Mouse (Mus musculus) kidney, adult 8-10 months (tissue): ENCODE data around the gene Ift20.
"Not testable (repeated sequence)": the region's sequence is repeated elsewhere in the genome, so short reads cannot be mapped to it uniquely, and the experiment has no call there.

Experiments used
- DNase-seq, 2 experiments: peaks; one replicate each; pipeline ENCODE4 v3.0.0; 2022

Gene Ift20

DNA sequence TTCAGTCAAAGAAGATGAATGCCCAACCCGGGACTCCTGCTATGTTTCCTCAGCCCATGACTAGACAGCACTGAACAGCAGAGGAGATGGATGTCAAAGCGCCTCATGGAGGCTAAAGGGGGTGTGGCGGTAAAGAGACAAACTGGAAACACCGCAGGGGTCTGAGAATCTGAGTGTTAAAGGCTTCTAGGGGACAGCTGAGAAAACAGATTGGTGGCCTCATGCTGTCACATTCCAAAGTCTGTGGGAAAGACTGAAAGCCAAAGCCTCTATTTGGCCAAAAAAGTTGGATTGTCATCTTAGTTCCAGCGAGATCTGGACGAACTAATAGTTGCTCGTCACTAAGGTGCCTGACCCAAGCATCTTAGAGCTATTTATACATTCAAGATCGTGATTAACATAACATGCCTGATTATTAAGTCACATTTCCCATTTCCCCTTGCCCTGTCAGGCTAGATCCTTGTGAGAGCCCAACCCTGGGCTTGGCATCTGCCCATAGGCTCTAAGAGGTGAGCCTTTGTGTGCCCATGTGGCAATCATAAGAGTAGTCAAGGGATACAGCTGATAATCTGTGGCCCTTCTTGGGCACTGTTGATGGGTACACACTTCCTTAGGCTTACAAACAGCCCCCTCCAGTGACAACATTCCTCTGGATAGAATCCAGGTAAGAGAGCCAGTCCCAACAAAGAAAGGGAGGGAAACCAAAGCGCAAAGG is 12.8 kb upstream of the Ift20 start:
- no peak for DNase-seq

DNA sequence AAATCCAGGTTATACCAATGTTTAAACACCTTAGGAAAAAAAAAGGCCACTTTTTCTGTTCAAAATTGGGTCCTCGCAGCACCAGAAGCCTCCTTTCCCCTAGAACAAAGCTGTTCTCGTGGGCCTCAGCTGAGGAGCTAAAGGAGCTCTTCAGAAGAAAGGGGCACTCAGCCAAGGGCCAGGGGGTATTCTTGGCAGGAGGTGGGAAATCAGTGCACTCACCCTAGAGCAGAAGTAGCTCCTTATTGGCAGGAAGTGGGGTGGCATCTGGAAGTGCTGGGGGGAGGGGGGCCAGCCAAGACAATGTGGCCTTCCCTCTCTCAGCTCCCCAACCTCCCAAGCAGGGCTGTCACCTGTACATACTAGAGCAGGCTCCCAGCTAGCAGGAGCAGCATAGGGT is 11.3 kb upstream of the Ift20 start:
- DNase-seq: no peak

DNA sequence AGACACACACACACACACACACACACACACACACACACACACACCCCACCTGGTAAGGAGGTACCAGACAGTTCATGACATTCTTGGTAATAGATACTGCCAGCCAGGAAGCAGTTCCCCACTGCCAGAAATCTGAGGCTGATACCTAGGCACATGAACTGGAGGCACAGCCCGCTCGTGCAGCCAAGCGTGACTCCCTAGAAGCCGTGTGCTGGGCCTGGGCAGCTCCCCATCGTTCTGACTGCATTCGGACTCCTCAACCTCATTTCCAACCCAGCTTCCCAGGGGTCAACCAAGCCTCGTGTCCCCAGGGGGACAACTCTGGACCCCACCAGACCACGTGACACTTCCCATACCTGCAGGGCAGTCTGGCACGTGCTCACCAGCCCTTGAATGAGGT is 7.4 kb upstream of the Ift20 start:
- no peak for DNase-seq

DNA sequence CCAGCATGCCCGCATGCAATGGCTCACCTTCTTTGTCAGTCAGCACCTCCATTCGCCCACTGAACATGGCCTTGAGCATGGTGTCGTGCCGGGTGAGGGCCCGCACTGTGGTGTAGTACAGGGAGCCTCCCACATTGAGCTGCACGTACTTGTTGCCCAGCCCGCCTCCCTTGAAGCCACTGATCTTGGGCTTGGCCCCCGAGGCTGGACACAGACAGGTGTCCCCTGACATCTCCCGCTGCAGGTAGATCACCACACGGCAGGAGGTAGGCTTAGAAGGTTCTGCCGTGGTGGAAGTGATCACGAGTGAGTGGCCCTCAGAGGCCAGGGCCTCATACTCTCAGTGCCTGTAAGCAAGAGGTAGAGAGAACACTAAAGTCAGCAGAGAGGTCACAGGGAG is 6.2 kb upstream of the Ift20 start:
- no peak for DNase-seq

DNA sequence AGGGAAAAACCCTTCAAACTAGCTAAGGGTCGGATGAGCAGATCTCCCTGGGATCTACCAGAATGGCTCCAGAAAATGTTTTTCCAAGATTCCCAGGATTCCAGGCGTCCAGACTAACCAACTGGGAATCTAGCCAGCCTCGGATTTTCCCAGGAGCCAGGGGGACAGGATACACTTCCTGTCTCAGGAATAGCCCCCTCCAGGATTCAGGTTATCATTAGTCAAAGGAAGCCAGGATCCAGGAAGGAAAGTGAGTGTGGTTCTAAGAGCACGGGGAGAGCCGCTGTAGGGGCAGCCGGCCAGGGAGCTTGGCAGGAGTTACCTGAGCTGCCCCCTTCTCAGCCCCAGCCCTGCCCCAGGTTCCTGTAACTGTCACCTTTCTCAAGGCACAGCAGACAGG is 5.1 kb upstream of the Ift20 start:
- DNase-seq: peak; percentile 59 to 63

DNA sequence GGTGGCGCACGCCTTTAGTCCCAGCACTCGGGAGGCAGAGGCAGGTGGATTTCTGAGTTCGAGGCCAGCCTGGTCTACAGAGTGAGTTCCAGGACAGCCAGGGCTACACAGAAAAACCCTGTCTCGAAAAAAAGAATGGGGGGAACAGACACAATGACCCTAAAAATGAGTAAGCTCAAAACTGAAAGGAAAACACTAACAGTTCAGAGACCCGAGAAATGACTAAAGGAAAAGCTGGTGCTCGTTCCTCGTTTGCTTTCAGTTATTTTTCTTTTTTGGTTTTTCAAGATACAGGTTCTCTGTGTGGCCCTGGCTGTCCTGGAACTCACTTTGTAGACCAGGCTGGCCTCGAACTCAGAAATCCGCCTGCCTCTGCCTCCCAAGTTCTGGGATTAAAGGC is 4.6 kb upstream of the Ift20 start:
- DNase-seq: not testable (repeated sequence)

DNA sequence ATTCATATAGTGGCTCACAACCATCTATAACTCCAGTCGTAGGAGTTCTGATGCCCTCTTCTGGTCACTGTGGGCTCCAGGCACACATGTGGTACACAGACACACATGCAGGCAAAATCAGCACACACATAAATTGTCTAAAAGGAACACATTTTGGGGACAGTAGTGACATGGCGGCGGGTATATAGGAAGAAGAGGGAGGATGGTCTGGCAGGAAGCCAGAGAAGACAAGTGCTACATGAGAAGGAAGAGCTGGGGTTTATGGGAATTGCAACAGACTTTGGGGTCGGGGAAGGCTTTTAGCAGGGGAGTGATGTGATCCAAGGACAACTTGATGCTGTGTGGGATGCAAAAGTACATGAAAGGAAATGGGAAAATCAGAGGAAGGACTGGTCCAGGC is 1.6 kb upstream of the Ift20 start:
- DNase-seq: no peak

DNA sequence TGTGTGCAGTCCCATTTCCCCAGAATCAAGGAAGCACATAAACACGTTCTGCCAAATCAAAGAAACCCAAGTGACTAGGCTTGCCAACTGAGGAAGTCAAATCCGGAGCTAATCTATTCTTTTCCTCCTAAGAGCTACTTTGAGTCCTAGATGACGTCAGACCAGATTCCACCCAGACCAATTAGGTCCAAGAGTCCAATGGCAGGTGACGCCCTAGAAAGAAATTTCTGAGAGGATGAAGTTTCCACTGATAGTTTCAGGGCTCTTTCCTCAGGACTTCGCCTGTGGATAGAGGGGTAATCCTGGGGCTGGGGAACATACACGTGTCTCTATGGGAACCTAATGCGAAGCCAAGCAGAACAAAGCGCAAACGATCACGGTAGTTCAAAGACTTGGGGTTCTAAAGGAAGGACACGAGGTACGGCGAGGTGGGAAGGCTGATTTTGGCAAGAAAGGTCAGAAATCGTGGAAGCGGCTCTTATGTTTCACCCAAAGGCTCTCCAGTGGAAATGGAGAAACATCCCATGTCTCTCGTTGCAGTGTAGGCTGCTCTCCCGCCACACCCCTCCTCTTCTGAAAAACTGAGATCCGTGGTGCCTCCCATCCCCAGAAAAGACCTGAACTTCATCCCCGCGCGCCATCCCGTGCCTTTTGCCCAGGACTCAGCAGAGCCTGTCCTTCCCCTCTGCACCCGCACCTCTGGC is 633 bp upstream of the Ift20 start:
- peak; percentile 60 to 76 for DNase-seq

DNA sequence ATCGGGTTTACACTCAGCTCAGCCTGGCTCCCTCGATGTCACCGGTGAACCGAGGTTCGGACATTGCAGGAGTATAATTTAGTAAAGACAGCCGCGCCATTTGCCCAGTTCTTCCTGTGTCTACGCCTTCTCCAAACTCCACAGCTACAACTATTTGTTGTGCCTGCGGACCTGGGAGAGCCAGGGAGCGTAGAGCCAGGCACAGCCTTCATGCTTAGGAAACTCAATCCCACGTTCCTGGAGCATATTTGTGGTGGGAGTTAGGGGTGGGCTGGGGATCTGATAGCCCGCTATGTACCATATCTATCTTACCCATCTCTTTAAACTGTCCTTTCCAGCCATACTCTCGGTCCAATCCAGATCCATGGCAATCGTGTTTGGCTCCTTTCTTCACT is 526 bp downstream of the Ift20 start:
- DNase-seq: no peak

DNA sequence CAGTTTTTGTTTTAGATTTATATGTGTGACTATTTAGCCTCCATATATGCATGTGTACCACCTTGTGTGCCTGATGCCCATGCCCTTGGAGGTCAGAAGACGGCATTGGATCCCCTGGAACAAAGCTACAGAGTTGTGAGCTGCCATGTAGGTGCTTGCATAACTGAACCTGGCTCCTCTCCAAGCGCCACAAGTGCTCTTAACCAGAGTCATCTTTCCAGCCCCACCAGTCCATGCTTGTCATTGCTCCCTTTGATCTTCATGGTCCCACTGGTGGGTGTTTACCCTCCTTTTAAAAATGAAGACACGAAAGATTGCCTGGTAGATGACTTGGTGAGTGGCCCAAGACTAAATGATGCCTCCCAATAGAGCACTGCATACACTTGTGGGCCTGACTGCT is 4.2 kb downstream of the Ift20 start:
- DNase-seq: no peak

DNA sequence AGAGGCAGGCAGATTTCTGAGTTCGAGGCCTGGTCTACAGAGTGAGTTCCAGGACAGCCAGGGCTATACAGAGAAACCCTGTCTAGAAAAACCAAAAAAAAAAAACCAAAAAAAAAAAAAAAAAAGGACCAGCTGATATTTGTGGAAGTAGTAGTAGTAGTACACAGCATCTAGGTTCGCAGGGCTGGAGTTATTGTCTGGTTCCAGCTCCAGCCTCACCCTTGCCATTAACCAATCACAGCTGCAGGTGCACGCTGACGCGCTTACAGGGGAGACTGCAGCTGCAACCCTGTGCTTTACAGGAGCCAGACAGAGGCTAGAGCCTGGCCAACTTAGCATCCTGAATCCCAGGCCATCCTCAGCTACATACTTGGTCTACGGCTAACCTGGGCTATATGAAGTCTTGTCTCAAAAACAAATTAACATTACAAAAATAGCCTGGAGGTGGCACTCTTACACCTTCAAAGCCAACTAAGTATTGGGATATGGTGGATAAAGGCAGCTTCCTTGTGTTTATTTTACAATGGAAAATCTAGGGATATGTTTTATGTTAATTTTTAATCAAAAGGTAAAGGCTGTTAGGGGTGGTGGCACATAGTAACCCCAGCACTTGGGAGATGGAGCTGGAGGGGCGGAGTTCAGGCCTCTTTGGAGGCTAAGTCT is 8.4 kb downstream of the Ift20 start:
- DNase-seq: no peak

DNA sequence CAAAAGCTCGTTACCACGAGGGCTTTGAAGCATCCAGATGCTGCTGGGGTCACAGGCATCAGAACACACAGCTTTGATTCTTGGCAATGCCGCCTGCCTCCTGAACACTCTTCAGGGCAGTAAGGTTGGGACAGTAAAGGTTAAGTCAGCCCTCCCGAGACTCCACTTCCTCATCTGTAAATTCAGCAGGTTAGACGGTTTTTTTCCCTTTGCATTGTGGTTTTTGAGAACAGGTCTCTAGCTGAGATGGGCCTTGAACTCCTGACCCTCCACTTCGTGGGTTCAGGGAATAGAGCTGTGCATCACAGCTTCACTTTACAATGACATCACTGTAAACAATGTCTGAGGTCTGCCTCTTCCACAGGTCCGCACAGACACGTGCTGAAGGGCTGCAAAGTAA is 9.0 kb downstream of the Ift20 start:
- DNase-seq: no peak

DNA sequence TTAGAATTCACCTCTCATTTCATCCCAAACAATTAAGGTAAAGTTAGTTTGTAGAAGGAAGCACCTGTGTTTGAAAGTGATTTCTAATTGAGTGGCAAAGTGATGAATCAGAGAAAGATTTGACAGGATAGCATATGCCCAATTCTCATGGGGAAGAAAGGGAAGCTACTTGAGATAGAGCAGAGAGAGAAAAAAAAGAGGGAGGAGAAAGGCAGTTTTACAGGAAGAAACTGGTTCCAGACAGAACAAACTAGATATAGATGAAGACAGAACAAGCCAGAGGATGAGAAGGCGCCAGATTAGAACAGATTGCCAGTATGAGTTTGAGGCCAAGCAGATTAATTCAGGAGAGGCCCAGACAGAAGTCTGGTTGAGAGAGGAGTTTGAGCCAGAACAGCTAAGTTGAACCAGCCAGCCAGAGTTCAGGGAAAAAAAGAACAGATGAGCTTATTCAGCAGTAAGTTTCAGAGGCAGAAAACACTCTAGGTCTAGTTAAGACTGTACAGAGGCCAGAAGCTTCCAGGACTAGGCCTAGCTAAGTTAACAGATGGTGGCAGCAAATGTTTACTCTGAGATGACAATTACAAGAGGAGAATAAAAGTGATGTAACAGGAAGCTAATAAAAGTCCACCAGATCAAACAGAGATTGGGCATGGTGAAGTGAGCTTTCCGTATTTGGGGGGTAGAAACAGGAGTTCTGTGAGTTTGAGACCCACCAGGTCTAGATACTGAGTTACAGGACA is 11.7 kb downstream of the Ift20 start:
- DNase-seq: no peak

DNA sequence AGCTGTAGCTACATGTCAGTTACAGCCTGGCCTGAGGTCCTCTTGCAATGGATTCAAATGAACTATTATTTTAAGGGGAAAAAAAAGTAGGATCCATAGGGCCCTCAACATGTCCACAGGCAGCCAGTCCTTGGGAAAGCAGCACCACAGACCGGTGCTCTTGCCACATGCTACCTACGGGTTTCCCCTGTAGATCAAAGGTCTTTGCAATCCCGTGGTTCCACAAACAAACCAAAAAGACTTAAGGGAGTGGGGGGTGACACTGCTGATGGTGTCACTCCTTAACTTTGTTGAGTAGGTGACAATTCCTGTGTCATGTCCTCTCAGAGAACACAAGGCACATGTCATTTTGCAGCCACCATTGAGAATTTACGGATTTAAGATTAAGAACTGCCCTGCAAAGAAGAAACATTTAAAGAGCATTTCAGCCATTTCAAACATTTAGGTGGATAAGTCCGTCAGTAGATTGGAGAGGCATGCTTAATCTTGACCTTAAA is 13.4 kb downstream of the Ift20 start:
- DNase-seq: peak in 1 of 2 experiments; percentile 35

DNA sequence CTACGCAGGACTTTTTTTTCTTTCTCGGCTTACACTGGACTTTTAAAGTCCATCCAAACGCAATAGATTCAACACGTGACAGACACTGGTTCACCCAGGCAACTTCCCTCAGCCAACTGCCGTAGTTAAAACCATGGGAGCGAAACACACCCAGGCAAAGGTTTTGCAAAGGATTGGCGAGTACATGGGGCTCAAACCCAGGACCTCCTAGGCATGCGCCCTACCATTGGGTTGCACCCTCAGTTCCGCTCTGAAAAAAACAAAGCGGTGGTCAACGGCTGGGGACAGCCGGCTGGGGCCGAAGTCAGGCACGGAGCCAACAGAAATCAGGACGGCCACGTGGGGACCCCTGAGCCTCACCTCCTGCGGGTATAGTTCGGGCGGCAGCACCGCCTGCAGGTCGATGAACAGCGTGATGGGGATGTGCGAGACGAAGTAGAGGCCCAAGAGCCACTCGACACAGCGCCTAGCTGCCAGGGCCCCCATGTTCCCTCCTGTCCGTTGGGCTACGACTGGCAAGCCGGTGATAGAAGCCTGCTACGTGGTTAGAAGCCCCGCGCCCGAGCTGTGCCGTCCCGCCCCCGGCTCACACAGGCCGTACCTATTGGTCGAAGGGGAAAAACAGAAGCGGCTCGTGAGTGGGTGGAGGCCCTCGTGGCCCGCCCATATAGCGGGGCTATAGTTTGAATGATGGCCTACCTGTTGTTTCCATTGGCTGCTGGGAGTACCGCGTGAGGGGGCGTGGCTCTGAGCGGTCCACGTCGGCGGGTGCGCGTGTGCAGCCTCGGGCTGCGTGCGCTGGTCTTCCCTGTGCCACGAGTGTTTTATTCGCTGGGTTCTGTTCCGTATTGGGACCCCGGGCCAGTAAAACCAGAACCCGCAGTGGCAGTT is 14.3 kb downstream of the Ift20 start, which contains the start of gene Tmem97:
Gene Tmem97, minus strand, starts transcription at position 610 of the 891 bp plus-strand sequence.
- DNase-seq: peak; percentile 97

DNA sequence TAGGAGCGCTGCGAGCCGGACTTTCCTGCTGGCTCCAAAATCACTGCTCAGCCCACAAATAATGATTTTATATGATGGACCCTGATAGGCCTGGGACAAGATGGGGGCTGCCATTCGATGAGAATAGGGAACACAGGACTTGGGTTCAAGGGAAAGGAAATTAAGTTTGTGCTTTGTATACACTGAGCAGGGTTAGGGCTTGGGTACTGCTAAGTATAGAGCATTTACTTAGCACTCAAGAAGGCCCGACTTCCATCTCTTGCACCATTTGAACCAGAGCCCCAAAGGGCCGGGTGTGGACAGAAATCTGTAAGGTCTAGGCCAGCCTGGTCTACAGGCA is 14.9 kb downstream of the Ift20 start:
- no peak for DNase-seq

DNA sequence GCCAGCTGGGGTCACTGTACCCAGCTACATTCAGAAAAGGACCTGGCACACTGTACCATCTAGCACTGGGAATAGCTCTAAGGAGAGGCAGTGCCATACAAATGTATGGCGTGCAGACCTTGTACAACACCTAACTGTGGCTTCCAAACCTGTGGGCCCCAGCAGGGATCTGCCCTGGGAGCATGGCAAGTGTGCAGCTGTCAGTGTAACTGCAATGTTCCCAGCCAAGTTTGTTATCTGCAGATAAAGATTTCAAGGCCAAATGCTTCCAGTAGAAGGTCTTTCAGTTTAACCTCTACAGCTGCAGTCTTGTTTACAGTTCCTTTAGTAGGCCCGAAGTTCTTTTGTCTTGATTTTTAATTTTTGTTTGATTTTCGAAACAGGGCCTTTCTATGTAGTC is 19.5 kb downstream of the Ift20 start:
- no peak for DNase-seq

DNA sequence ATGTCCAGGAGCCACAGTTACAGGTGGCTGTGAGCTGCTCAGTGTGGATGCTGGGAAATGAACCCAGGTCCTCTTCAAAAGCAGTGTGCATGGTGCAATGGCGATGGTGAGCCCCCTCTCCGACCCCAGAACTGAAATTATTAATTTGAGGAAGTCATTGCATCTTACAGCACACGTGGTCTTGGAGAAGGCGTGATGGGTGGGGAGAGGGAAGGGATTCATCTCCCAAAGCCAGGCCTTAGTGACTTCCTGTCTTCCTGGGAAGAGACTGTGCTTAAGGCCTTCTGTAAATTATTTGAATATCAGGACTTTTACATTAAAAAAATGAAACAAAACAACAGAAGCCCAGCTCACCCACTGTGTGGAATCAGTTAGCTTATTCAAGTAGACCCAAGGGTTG is 19.9 kb downstream of the Ift20 start:
- DNase-seq: no peak

DNA sequence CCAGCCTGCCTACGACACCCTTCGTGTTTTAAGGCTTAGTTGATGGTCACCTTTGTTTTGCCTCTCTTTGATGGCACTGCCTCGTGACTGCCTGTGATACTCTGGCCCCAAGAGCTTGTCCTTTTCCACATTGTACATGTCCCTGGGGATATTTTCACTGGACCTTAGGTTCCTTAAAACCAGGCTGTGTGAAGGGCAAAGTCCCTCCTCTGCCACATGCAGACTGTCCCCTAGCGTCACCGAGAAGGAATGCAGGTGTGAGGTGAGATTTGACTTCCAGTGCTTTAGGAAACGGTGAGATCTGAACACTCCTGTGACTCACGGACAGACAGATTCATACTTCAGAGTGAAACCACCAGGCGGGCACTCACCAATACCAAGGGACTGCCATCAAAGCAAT is 21.1 kb downstream of the Ift20 start:
- peak; percentile 68 for DNase-seq

DNA sequence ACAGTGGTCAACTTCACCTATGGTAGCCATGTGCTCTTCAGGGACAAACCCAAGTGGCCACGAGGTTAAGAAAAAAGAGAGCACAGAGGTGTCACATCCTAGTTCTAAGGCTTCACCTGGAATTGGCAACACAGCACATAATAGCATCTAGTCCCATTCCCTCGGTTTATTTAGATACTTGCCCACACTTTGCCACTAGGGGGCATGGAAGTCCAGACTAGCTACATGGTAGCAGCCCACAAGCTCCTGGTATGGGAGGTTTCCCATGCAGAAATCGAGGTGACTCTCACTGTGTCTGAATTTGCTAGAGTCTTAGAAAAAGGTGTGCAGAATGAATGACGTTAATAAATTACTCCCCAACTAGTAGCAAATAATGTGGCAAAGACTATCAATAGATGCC is 24.3 kb downstream of the Ift20 start:
- DNase-seq: peak; percentile 75 to 81

DNA sequence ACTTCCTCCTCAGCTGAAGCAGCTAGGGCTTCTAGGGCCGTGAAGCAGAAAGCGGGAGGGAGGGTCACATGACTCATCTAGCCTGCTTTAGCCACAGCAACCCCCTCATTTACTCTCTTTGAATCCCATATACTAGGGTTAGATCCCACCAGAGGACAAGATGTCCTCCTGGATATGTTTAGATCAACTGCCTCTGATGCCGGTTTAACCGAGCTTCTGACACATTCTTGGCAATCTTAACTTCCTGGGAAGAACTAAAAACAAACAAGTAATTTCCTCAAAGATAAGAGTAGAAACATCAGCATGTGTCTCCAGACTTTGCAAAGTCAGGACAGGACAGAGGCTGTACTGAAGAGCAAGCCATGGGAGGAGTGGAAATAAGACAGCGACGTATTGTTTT is 30.6 kb downstream of the Ift20 start:
- peak; percentile 29 to 63 for DNase-seq

DNA sequence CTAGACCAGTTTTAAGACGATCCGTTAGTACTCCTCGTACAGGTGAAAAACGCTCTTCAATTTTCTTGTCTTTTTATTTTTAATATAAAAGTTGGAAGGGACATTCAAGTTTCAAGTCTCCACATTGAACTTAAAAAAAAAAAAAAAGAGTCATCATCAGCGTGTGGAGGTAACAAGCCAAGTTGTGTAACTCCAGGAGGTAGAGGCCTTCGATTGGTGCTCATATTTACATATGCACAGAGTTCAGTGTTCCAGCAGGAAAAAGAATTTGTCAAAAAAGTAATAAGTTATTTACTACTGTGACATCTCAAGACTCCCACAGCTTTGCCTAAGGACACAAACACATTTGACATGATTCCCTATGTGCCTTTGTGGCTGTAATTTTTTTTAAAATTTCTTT is 31.5 kb downstream of the Ift20 start:
- no peak for DNase-seq
